Mouse (Mus musculus) forebrain, embryonic 10.5 days (tissue): ENCODE measurements around the gene Rasgrf1. TPM values are rescaled to one million over a fixed set of nuclear protein-coding genes. Genes with fewer than 3 reads are reported as not detected.

Source experiments
- DNase-seq: peaks from one replicate; pipeline ENCODE4 v3.0.0-alpha.2; 2017; ENCODE audit warnings: low spot score; ENCODE audit errors: extremely low spot score
- H3K27ac ChIP-seq: fragments of 300-500 bp; sonication (generic); 2 replicates; pipeline ENCODE4 v1.5.1; 2016; ENCODE audit warnings: mild to moderate bottlenecking
- H3K27me3 ChIP-seq: fragments of 300-500 bp; sonication (generic); 2 replicates; pipeline ENCODE4 v1.6.1; 2016; ENCODE audit warnings: mild to moderate bottlenecking; ENCODE audit not compliant: poor library complexity, severe bottlenecking
- H3K36me3 ChIP-seq: fragments of 300-500 bp; sonication (generic); replicated peaks from 2 replicates; pipeline ENCODE4 v1.6.1; 2016; ENCODE audit warnings: mild to moderate bottlenecking, moderate library complexity
- H3K4me1 ChIP-seq: fragments of 300-500 bp; sonication (generic); 2 replicates; pipeline ENCODE4 v1.6.1; 2016
- H3K4me3 ChIP-seq: fragments of 300-500 bp; sonication (generic); 2 replicates; pipeline ENCODE4 v1.5.1; 2016; ENCODE audit warnings: mild to moderate bottlenecking, moderate library complexity
- H3K9me3 ChIP-seq: fragments of 300-500 bp; sonication (generic); 2 replicates; pipeline ENCODE4 v1.6.1; 2016; ENCODE audit warnings: mild to moderate bottlenecking, moderate library complexity
- WGBS: fragments of 180-500 bp; shearing (Covaris S2); methylation state at CpG from one replicate; pipeline ENCODE4 v1.1.7; 2016; 5-methylcytosine and 5-hydroxymethylcytosine counted together
- polyA plus RNA-seq: library from polyadenylated mRNA; unstranded; fragments of >200 nt; fragmentation: Nextera tagmentation; extraction: Ambion mirVana; gene quantifications from 2 replicates; pipeline ENCODE4 v1.2.1, GENCODE M21; 2016

The Rasgrf1 gene
- polyA plus RNA-seq, 1 experiment from 2014 or later: not detected

DNA sequence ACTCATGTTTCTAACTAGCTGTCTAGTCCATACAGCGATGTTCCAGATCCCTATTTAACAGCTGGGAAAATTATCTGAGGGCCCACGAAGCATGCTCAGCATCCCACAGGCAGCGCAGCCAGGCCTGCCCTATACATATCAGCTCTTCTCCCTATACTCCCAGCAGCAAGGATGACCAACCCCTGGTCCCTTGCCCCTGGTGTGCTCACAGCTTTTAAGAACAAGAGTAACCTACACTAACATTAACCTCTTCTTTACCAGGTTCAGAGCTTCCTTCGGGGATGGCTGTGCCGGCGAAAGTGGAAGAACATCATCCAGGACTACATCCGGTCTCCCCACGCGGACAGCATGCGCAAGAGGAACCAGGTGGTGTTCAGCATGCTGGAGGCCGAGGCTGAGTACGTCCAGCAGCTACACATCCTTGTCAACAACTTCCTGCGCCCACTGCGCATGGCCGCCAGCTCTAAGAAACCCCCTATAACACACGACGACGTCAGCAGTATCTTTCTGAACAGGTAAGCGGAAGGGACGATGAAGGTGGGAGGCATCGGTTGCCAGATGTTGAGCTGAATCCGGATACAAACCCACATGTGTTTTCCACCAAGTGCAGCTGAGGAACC, 44.0 kb downstream of the Rasgrf1 start:
- peak; percentile 7 for DNase-seq
- no peak overlapping the region for H3K27ac ChIP-seq
- H3K4me3 ChIP-seq: no peak overlapping the region
- WGBS: 93% methylated on average over 22 of the region's 22 CpGs
- H3K4me1 ChIP-seq: no peaks in the 10 kb centered on the region
- H3K9me3 ChIP-seq: no peaks in the 10 kb centered on the region
- H3K27me3 ChIP-seq: no peaks in the 10 kb centered on the region
- H3K36me3 ChIP-seq: no peaks in the 10 kb centered on the region

- no peak overlapping the region for H3K4me3 ChIP-seq
- no peak overlapping the region for H3K27ac ChIP-seq
- H3K27me3 ChIP-seq: no peaks in the 10 kb centered on the region
- no peaks in the 10 kb centered on the region for H3K9me3 ChIP-seq
- WGBS: 76% methylated on average over 8 of the region's 8 CpGs
- peak; percentile 10 for DNase-seq
- H3K4me1 ChIP-seq: no peaks in the 10 kb centered on the region
- no peaks in the 10 kb centered on the region for H3K36me3 ChIP-seq
Observed at GRCm38 (mm10) chr9:89954860-89955479, 45.3 kb downstream of the Rasgrf1 start.

GRCm38 (mm10) chr9:89958959-89959358, 49.3 kb downstream of the Rasgrf1 start:
- Histone ChIP-seq H3K4me3 (no peak overlapping the region), H3K4me1 (no peaks in the 10 kb centered on the region), H3K27me3 (no peaks in the 10 kb centered on the region), H3K27ac (no peak overlapping the region), H3K36me3 (no peaks in the 10 kb centered on the region), H3K9me3 (no peaks in the 10 kb centered on the region)
- WGBS: 89% methylated on average over 2 of the region's 2 CpGs
- DNase-seq: no peak

DNA sequence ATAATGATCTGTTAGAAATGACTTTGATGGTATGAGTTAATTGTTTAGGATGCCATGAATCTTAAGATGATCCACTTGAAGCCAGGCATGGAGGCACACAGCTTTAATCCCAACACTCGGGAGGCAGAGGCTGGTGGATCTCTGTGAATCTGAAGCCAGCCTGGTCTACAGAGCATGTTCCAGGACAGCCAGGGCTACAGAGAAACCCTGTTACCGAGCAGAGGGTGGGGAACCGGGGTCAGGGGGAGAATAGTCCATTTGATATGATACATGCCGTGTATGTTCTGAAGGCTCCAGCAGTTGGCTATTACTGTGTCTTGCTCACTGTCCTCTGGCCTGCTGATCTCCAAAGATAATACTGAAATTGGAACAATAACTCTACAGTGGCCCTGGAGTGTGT, 54.4 kb downstream of the Rasgrf1 start:
- Histone ChIP-seq H3K36me3 (no peaks in the 10 kb centered on the region), H3K27me3 (no peaks in the 10 kb centered on the region), H3K4me1 (no peaks in the 10 kb centered on the region), H3K4me3 (no peak overlapping the region), H3K27ac (no peak overlapping the region), H3K9me3 (no peaks in the 10 kb centered on the region)
- DNase-seq: no peak
- WGBS: 84% methylated on average over 4 of the region's 4 CpGs

DNA sequence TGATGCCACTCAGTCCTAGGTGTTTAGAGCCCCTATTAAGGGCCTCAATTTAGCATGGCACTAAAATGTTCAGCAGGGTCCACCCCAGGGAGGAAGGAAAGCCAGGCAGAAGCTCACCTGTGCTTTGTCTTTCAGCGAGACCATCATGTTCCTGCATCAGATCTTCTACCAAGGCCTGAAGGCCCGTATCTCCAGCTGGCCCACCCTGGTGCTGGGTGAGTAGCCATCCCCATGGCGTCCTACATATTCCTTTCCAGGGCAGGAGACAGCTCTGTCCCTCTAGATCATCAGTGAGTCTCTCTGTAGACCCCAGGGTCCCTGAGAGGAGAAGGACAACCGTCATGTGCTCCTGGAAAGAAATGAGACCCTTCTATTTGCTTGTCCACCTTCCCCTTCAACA, 58.0 kb downstream of the Rasgrf1 start:
- Histone ChIP-seq H3K36me3 (no peaks in the 10 kb centered on the region), H3K9me3 (no peaks in the 10 kb centered on the region), H3K4me1 (no peaks in the 10 kb centered on the region), H3K4me3 (no peak overlapping the region), H3K27me3 (no peaks in the 10 kb centered on the region), H3K27ac (no peak overlapping the region)
- DNase-seq: no peak
- WGBS: 82% methylated on average over 4 of the region's 4 CpGs

DNA sequence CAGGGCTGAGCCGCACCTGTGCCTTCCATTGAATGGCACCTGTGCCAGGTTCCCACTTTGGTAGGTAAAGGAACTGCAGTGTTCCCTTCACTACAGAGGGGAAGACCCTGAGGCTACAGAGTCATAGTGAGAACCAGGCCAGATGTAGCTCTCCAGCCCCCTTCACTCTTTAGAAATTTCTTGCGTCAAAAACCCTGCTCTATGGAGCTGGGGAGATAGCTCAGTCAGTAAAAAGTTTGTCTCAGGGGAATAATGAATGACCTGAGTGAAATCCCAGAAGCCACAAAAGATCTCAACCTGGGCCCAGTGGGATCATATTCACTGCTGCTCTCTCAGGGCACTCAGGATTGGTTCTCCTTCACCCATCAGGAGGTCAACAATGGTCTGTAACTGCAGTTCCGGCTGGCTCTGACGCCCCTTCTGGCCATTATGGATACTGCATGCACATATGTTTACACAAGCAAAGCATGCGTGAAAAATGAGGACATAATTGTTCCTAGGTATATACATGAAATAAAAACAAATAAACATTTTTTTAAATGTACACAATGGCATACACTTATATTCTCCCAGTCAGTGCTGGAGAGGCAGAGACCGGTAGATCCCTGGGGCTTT, 59.2 kb downstream of the Rasgrf1 start:
- 80% methylated on average over 6 of the region's 6 CpGs for WGBS
- H3K27ac ChIP-seq: no peak overlapping the region
- H3K4me1 ChIP-seq: no peaks in the 10 kb centered on the region
- DNase-seq: no peak
- no peaks in the 10 kb centered on the region for H3K36me3 ChIP-seq
- H3K27me3 ChIP-seq: no peaks in the 10 kb centered on the region
- H3K9me3 ChIP-seq: no peaks in the 10 kb centered on the region
- no peak overlapping the region for H3K4me3 ChIP-seq

GRCm38 (mm10) chr9:89970271-89970670, 60.6 kb downstream of the Rasgrf1 start:
- no peaks in the 10 kb centered on the region for H3K4me1 ChIP-seq
- H3K27me3 ChIP-seq: no peaks in the 10 kb centered on the region
- no peaks in the 10 kb centered on the region for H3K9me3 ChIP-seq
- DNase-seq: no peak
- H3K36me3 ChIP-seq: no peaks in the 10 kb centered on the region
- H3K27ac ChIP-seq: no peak overlapping the region
- 91% methylated on average over 10 of the region's 10 CpGs for WGBS
- H3K4me3 ChIP-seq: no peak overlapping the region

- Histone ChIP-seq H3K27ac (no peak overlapping the region), H3K9me3 (no peaks in the 10 kb centered on the region), H3K27me3 (no peaks in the 10 kb centered on the region), H3K4me3 (no peak overlapping the region), H3K4me1 (no peaks in the 10 kb centered on the region), H3K36me3 (no peaks in the 10 kb centered on the region)
- 82% methylated on average over 11 of the region's 11 CpGs for WGBS
- DNase-seq: no peak
Observed at GRCm38 (mm10) chr9:89970886-89971486, 61.3 kb downstream of the Rasgrf1 start.

DNA sequence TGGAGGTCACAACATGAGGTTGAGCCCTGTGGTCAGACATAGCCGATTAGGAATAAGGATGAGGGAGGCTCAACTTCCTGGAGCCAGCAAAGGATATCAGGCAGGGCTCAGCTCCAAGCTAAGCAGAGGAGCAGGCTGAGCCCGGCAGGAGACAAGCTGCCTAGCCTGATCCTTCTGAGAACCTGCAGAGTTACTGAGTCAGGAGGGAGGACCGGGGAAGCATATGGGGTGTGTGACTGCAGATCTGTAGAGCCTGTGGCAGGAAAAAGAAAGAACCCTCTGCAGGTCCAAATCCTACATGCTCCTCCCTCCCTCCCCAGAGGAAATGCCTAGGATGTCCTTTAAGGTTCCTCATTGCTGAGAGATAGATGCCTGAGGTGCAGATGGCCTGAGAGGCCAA, 62.6 kb downstream of the Rasgrf1 start:
- no peaks in the 10 kb centered on the region for H3K9me3 ChIP-seq
- 67% methylated on average over 3 of the region's 3 CpGs for WGBS
- no peaks in the 10 kb centered on the region for H3K27me3 ChIP-seq
- H3K36me3 ChIP-seq: no peaks in the 10 kb centered on the region
- DNase-seq: no peak
- no peak overlapping the region for H3K27ac ChIP-seq
- H3K4me1 ChIP-seq: no peaks in the 10 kb centered on the region
- H3K4me3 ChIP-seq: no peak overlapping the region

- Histone ChIP-seq H3K27ac (no peak overlapping the region), H3K4me1 (no peaks in the 10 kb centered on the region), H3K4me3 (no peak overlapping the region), H3K36me3 (no peaks in the 10 kb centered on the region), H3K27me3 (no peaks in the 10 kb centered on the region), H3K9me3 (no peaks in the 10 kb centered on the region)
- DNase-seq: no peak
- 35% methylated on average over 5 of the region's 5 CpGs for WGBS
Observed at GRCm38 (mm10) chr9:89973856-89974255, 64.1 kb downstream of the Rasgrf1 start.

DNA sequence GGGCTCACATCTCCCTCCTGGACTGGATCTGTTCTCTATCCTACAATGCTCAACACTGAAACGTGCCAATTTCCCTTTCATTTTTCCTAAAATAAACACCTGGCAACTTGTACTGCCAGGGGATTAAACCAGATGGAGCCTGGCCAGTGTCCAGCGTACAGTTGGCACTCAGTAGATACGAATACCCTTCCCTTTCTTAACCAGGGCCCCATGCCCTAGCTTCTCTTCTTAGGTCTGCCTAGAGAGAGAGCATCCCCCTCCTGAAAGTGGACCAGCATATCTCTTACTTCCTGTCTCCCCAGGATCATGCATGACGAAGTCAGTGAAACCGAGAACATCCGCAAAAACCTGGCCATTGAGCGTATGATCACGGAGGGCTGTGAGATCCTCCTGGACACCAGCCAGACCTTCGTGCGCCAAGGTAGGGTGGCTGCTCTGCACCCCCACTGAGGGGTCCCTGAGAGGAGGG, 64.8 kb downstream of the Rasgrf1 start:
- Histone ChIP-seq H3K27ac (no peak overlapping the region), H3K27me3 (no peaks in the 10 kb centered on the region), H3K36me3 (no peaks in the 10 kb centered on the region), H3K4me1 (no peaks in the 10 kb centered on the region), H3K9me3 (no peaks in the 10 kb centered on the region), H3K4me3 (no peak overlapping the region)
- no peak for DNase-seq
- 86% methylated on average over 10 of the region's 10 CpGs for WGBS

DNA sequence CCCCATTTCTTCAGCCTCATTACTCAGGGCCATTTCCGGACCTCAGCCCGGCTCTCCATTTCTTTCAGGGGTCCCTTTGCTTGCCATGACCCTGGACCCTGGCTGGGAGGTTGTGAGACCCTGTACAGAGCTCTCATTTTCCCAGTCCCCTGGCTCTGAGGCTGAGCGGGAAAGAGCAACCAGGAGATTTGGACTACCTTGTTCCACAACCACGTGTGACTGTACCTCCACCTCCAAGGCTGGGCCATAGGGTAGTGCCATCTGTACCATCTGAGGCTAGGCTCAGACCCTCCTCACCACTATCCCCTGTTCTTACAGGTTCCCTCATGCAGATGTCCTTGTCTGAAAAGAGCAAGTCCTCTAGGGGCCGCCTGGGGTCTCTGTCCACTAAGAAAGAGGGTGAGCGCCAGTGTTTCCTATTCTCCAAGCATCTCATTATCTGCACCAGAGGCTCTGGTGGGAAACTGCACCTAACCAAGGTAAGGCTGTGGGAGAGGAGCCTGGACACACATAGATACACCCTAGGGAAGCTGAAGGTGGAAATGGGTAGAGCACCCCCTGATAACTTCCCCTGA, 66.7 kb downstream of the Rasgrf1 start:
- Histone ChIP-seq H3K9me3 (no peaks in the 10 kb centered on the region), H3K27ac (no peak overlapping the region), H3K4me1 (no peaks in the 10 kb centered on the region), H3K36me3 (no peaks in the 10 kb centered on the region), H3K27me3 (no peaks in the 10 kb centered on the region), H3K4me3 (no peak overlapping the region)
- DNase-seq: no peak
- WGBS: 70% methylated on average over 6 of the region's 6 CpGs

DNA sequence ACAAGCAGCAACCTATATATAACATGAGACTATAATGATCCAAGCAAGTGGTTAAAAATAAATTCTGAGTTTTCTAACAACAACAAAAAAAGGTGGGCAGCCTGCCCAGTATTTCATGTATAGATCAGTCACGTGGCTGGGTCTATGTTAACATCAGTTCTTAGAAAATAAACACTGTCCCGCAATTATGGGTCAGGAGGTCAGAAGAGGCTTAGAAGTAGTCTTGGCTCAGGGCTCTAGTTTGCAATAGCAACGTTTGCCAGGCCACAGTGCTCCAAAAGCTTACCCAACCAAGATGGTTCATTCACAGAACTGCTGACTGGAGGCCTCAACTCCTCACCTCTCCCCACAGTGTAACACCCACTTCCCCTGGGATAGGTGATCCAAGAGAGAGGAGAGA, 69.5 kb downstream of the Rasgrf1 start:
- H3K9me3 ChIP-seq: no peaks in the 10 kb centered on the region
- H3K36me3 ChIP-seq: no peaks in the 10 kb centered on the region
- DNase-seq: no peak
- WGBS: 57% methylated on average over 3 of the region's 3 CpGs
- no peak overlapping the region for H3K4me3 ChIP-seq
- H3K27me3 ChIP-seq: no peaks in the 10 kb centered on the region
- no peaks in the 10 kb centered on the region for H3K4me1 ChIP-seq
- H3K27ac ChIP-seq: no peak overlapping the region
